Mouse (Mus musculus): ENCODE data around the gene Ank2. TPM values are rescaled to one million over a fixed set of nuclear protein-coding genes. Genes with fewer than 3 reads are reported as not detected.

The Ank2 gene
- polyA plus RNA-seq (2021; fragmentation: Nextera tagmentation) = 114 and 141 TPM in 2 replicates
- long read RNA-seq, experiment 1, full-length matches to known transcripts = 60 of 109 reads
- long read RNA-seq, experiment 1, partial matches to known transcripts = 23 of 109 reads
- long read RNA-seq, experiment 1, other reads (novel, unspliced or antisense) = 26 of 109 reads
- long read RNA-seq, experiment 2, full-length matches to known transcripts = 108 of 277 reads
- long read RNA-seq, experiment 2, partial matches to known transcripts = 113 of 277 reads
- long read RNA-seq, experiment 2, other reads (novel, unspliced or antisense) = 56 of 277 reads

GRCm38 (mm10) chr3:127498742-127499400, at the start of gene Ank2:
Gene Ank2, minus strand, starts transcription at chr3:127499350.

Small RNA genes lying within 50 kb of the gene (microRNA-seq; reads per million reads assigned to microRNA genes)
- gene Gm44494 = not detected
- gene Mir302a = not detected
- gene Mir302b = not detected
- not detected for gene Mir302c
- gene Mir302d = not detected
- gene Mir367 = not detected

Other genes with a start within 250 kb of the Ank2 start
- 13.9 and 16.0 TPM in 2 replicates for gene Larp7, start 54.0 kb upstream of the Ank2 start, polyA plus RNA-seq (2021; fragmentation: Nextera tagmentation)
- 0.26 and 0.45 TPM in 2 replicates for gene Zgrf1, start 54.1 kb upstream of the Ank2 start, polyA plus RNA-seq (2021; fragmentation: Nextera tagmentation)
- gene Neurog2, start 133.8 kb upstream of the Ank2 start, polyA plus RNA-seq (2021; fragmentation: Nextera tagmentation) = 0.08 and 0.10 TPM in 2 replicates